Mouse (Mus musculus) skeletal muscle tissue, postnatal 0 days (tissue): ENCODE measurements around the gene 4430402I18Rik. TPM values are rescaled to one million over a fixed set of nuclear protein-coding genes. Genes with fewer than 3 reads are reported as not detected.

ENCODE experiments used
- polyA plus RNA-seq: library from polyadenylated mRNA; unstranded; fragments of >200 nt; fragmentation: Nextera tagmentation; extraction: Ambion mirVana; gene quantifications from 2 replicates; pipeline ENCODE4 v1.2.1, GENCODE M21; 2015

The 4430402I18Rik gene
- 18.2 and 19.5 TPM in 2 replicates for polyA plus RNA-seq

GRCm38 (mm10) chr19:28967652-28968051, at the start of gene 4430402I18Rik:
4430402I18Rik (minus strand) TSS chr19:28967800.

GRCm38 (mm10) chr19:28990194-28990589, 22.6 kb upstream of the 4430402I18Rik start, which contains the start of gene Cdc37l1:
Cdc37l1 (plus strand) TSS chr19:28990352.

GRCm38 (mm10) chr19:28963842-28964551, 3.6 kb downstream of the 4430402I18Rik start, which contains the start of gene Plpp6:
Plpp6 (plus strand) TSS chr19:28963953.

Other genes starting within 250 kb of the 4430402I18Rik start
- gene Slc1a1, start 132.8 kb downstream of the 4430402I18Rik start, polyA plus RNA-seq, result 0.26 and 0.28 TPM in 2 replicates
- gene Plpp6, start 3.8 kb downstream of the 4430402I18Rik start, polyA plus RNA-seq, result 3.4 and 5.4 TPM in 2 replicates
- 21.8 and 23.1 TPM in 2 replicates for gene Cdc37l1, start 22.6 kb upstream of the 4430402I18Rik start, polyA plus RNA-seq
- gene Ak3, start 80.2 kb upstream of the 4430402I18Rik start, polyA plus RNA-seq, result 68.3 and 77.4 TPM in 2 replicates
- gene Rcl1, start 133.6 kb upstream of the 4430402I18Rik start, polyA plus RNA-seq, result 19.1 and 26.3 TPM in 2 replicates